ENCODE assay signal across 7 mouse cellular contexts in the genomic region with DNA sequence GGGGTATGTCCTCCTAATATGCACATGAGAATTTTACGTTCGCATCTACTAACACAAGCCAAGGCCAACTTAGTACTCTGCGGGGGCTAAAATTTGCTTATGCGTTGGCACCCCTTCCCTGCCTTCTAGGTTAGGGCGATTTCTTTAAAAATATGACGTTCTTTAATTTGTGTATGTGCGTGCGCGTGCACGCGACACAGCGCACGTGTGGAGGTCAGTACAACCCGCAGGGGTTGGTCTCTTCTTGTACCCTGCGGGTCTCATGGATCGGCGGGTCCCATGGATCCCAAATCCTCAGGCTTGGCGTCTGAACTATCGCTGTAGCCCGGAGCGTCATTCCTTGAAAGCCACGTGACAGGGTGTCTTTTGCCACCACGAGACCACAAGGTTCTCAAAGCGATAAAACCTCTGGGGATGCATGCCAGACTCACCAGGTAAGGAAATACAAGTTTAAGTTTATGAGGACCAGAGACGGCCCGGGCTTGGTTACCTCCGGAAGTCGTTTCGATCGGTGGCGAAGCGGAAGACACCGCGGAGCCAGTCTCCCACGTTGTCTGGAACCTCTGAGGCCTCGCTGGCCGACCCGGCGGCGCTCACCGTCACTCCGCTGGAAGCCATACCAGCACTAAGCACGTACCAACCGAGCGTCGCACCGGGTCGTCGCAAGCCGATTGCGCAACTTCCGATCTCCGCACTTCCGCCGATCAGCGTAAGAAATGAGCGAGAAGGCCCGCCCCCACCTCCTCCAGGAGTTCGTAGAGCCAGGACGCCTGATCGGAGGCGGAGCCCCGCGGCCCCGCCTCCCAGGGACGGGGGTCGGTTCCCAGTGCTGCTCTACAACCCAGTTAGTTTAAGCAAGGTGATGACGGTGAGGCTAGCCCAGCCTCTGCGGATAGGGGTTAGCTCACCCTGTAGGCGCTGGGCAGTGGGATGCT. TPM values are rescaled to one million over a fixed set of nuclear protein-coding genes. Genes with fewer than 3 reads are reported as not detected.
DNase-seq lines count a peak whose midpoint lies in the region; ATAC-seq lines count a peak whose summit lies in the region.

No protein-coding gene starts in this region.

- H3K4me2 ChIP-seq in embryonic facial prominence, embryonic 11.5 days (ENCODE audit: low read depth, low read length): peak overlapping the region; percentile 97
- peak overlapping the region; percentile 95 for H3K4me2 ChIP-seq in midbrain, embryonic 13.5 days (replicated peaks)

- H3K36me3 ChIP-seq in embryonic facial prominence, embryonic 11.5 days (replicated peaks; ENCODE audit: control insufficient read depth, insufficient read depth, low read depth, low read length): no peaks in the 10 kb centered on the region; the same call in 1 of the 2 replicates
- H3K36me3 ChIP-seq in limb, embryonic 10.5 days: peaks cover 41% of the 10 kb centered on the region
- peaks cover 27% of the 10 kb centered on the region for H3K36me3 ChIP-seq in midbrain, embryonic 13.5 days

- peak overlapping the region; percentile 88 for H3K4me3 ChIP-seq in embryonic facial prominence, embryonic 11.5 days (ENCODE audit: low read depth, low read length)
- H3K4me3 ChIP-seq in limb, embryonic 10.5 days: peak overlapping the region; percentile 90
- H3K4me3 ChIP-seq in midbrain, embryonic 13.5 days (replicated peaks): peak overlapping the region; percentile 84

- H3K27me3 ChIP-seq in embryonic facial prominence, embryonic 11.5 days (ENCODE audit: control insufficient read depth, insufficient read depth, low read length): no peaks in the 10 kb centered on the region
- H3K27me3 ChIP-seq in limb, embryonic 10.5 days (ENCODE audit: low read depth, poor library complexity, severe bottlenecking): peaks cover 34% of the 10 kb centered on the region
- 0 out of 2 replicates have a peak, but pooled peaks cover 1% of the 10 kb centered on the region for H3K27me3 ChIP-seq in midbrain, embryonic 13.5 days

- 0 out of 2 replicates have a peak overlapping the region, but pooled peaks have one; percentile 22 for H3K27ac ChIP-seq in embryonic facial prominence, embryonic 11.5 days (replicated peaks; ENCODE audit: low read depth, low read length)
- H3K27ac ChIP-seq in limb, embryonic 10.5 days: peak overlapping the region; percentile 84
- peak overlapping the region; percentile 90 for H3K27ac ChIP-seq in midbrain, embryonic 13.5 days

- no peaks in the 10 kb centered on the region for H3K9me3 ChIP-seq in embryonic facial prominence, embryonic 11.5 days (replicated peaks; ENCODE audit: control insufficient read depth, low read length)
- no peaks in the 10 kb centered on the region for H3K9me3 ChIP-seq in limb, embryonic 10.5 days (replicated peaks)
- H3K9me3 ChIP-seq in midbrain, embryonic 13.5 days: no peaks in the 10 kb centered on the region

- under 1% methylated on average over 70 of the region's 70 CpGs for WGBS in embryonic facial prominence, embryonic 11.5 days
- under 1% methylated on average over 70 of the region's 70 CpGs for WGBS in limb, embryonic 10.5 days
- under 1% methylated on average over 70 of the region's 70 CpGs for WGBS in midbrain, embryonic 13.5 days

- peak; percentile 97 for DNase-seq in adrenal gland, postnatal 14 days
- peak; percentile 99 for DNase-seq in embryonic facial prominence, embryonic 11.5 days (ENCODE audit: low spot score)
- peak; percentile 95 for DNase-seq in kidney, adult 11 months
- peak; percentile 95 for DNase-seq in limb, embryonic 10.5 days (ENCODE audit: low spot score)
- DNase-seq in spleen, adult 12 weeks (ENCODE audit: low spot score): peak; percentile 81

- peak; percentile 89 for ATAC-seq in embryonic facial prominence, embryonic 11.5 days (replicated peaks; ENCODE audit: insufficient number of reproducible peaks, low FRiP score, low TSS enrichment, low read depth)
- peak; percentile 87 for ATAC-seq in granulocyte monocyte progenitor cell, adult 5-6 weeks (replicated peaks; ENCODE audit: poor library complexity, severe bottlenecking)
- peak; percentile 91 for ATAC-seq in midbrain, embryonic 13.5 days

- peak overlapping the region; percentile 84 for H3K9ac ChIP-seq in embryonic facial prominence, embryonic 11.5 days (replicated peaks; ENCODE audit: low read length)
- H3K9ac ChIP-seq in midbrain, embryonic 13.5 days (replicated peaks): peak overlapping the region; percentile 87

- no peaks in the 10 kb centered on the region; the same call in 1 of the 2 replicates for H3K4me1 ChIP-seq in embryonic facial prominence, embryonic 11.5 days (ENCODE audit: control insufficient read depth, insufficient read depth, low read length)
- H3K4me1 ChIP-seq in limb, embryonic 10.5 days: peaks cover 30% of the 10 kb centered on the region
- H3K4me1 ChIP-seq in midbrain, embryonic 13.5 days (replicated peaks): peaks cover 22% of the 10 kb centered on the region

RNA-seq across cellular contexts. Expression of a gene that starts 0.5 kb away (rescaled TPM):
- 196 and 198 TPM in 2 replicates for total RNA-seq in adrenal gland, postnatal 14 days (2021)
- 394 and 398 TPM in 2 replicates for polyA plus RNA-seq in embryonic facial prominence, embryonic 11.5 days (2014; fragmentation: Nextera tagmentation; extraction: Ambion mirVana)
- 315 and 346 TPM in 2 replicates for total RNA-seq in granulocyte monocyte progenitor cell, adult 5-6 weeks (2014; fragmentation: Nextera tagmentation)
- 46.0 and 46.4 TPM in 2 replicates for total RNA-seq in granulocyte monocyte progenitor cell, adult 5-6 weeks (2017)
- polyA plus RNA-seq in limb, embryonic 10.5 days (2016; fragmentation: Nextera tagmentation; extraction: Ambion mirVana): 364 and 404 TPM in 2 replicates
- 285 and 287 TPM in 2 replicates for polyA plus RNA-seq in midbrain, embryonic 13.5 days (2015; fragmentation: Nextera tagmentation; extraction: Ambion mirVana)

RNA-seq across cellular contexts. Expression of a gene that starts 1.2 kb away (rescaled TPM):
- total RNA-seq in adrenal gland, postnatal 14 days (2021): 3.8 and 4.8 TPM in 2 replicates
- polyA plus RNA-seq in embryonic facial prominence, embryonic 11.5 days (2014; fragmentation: Nextera tagmentation; extraction: Ambion mirVana): 3.5 and 3.6 TPM in 2 replicates
- 0.15 TPM in 1 of 2 replicates, not detected in the other for total RNA-seq in granulocyte monocyte progenitor cell, adult 5-6 weeks (2014; fragmentation: Nextera tagmentation)
- 0.22 TPM in 1 of 2 replicates, not detected in the other for total RNA-seq in granulocyte monocyte progenitor cell, adult 5-6 weeks (2017)
- polyA plus RNA-seq in limb, embryonic 10.5 days (2016; fragmentation: Nextera tagmentation; extraction: Ambion mirVana): 5.0 and 7.3 TPM in 2 replicates
- polyA plus RNA-seq in midbrain, embryonic 13.5 days (2015; fragmentation: Nextera tagmentation; extraction: Ambion mirVana): 26.9 and 28.0 TPM in 2 replicates

RNA-seq across cellular contexts. Expression of a gene that starts 6.6 kb away (rescaled TPM):
- 0.90 and 1.4 TPM in 2 replicates for total RNA-seq in adrenal gland, postnatal 14 days (2021)
- 1.7 and 2.4 TPM in 2 replicates for polyA plus RNA-seq in embryonic facial prominence, embryonic 11.5 days (2014; fragmentation: Nextera tagmentation; extraction: Ambion mirVana)
- not detected in 2 replicates for total RNA-seq in granulocyte monocyte progenitor cell, adult 5-6 weeks (2014; fragmentation: Nextera tagmentation)
- total RNA-seq in granulocyte monocyte progenitor cell, adult 5-6 weeks (2017): 1.0 TPM in 1 of 2 replicates, not detected in the other
- polyA plus RNA-seq in limb, embryonic 10.5 days (2016; fragmentation: Nextera tagmentation; extraction: Ambion mirVana): 0.23 TPM in 1 of 2 replicates, not detected in the other
- polyA plus RNA-seq in midbrain, embryonic 13.5 days (2015; fragmentation: Nextera tagmentation; extraction: Ambion mirVana): 0.62 and 0.66 TPM in 2 replicates

RNA-seq across cellular contexts. Expression of a gene that starts 6.9 kb away (rescaled TPM):
- 4.5 and 4.8 TPM in 2 replicates for total RNA-seq in adrenal gland, postnatal 14 days (2021)
- 0.27 and 0.89 TPM in 2 replicates for polyA plus RNA-seq in embryonic facial prominence, embryonic 11.5 days (2014; fragmentation: Nextera tagmentation; extraction: Ambion mirVana)
- total RNA-seq in granulocyte monocyte progenitor cell, adult 5-6 weeks (2014; fragmentation: Nextera tagmentation): not detected in 2 replicates
- 0.62 TPM in 1 of 2 replicates, not detected in the other for total RNA-seq in granulocyte monocyte progenitor cell, adult 5-6 weeks (2017)
- polyA plus RNA-seq in limb, embryonic 10.5 days (2016; fragmentation: Nextera tagmentation; extraction: Ambion mirVana): 0.56 and 0.76 TPM in 2 replicates
- 1.0 TPM in 2 replicates for polyA plus RNA-seq in midbrain, embryonic 13.5 days (2015; fragmentation: Nextera tagmentation; extraction: Ambion mirVana)

RNA-seq across cellular contexts. Expression of a gene that starts 39.0 kb away (rescaled TPM):
- not detected in 2 replicates for total RNA-seq in adrenal gland, postnatal 14 days (2021)
- 0.15 TPM in 1 of 2 replicates, not detected in the other for polyA plus RNA-seq in embryonic facial prominence, embryonic 11.5 days (2014; fragmentation: Nextera tagmentation; extraction: Ambion mirVana)
- total RNA-seq in granulocyte monocyte progenitor cell, adult 5-6 weeks (2014; fragmentation: Nextera tagmentation): not detected in 2 replicates
- not detected in 2 replicates for total RNA-seq in granulocyte monocyte progenitor cell, adult 5-6 weeks (2017)
- not detected in 2 replicates for polyA plus RNA-seq in limb, embryonic 10.5 days (2016; fragmentation: Nextera tagmentation; extraction: Ambion mirVana)
- polyA plus RNA-seq in midbrain, embryonic 13.5 days (2015; fragmentation: Nextera tagmentation; extraction: Ambion mirVana): not detected in 2 replicates

Comparison
In these comparisons a context has a peak if more than half of its experiments do, and no peak if none do; other contexts are left out.
1. Peak in every context shown above with its lines: DNase-seq, ATAC-seq, H3K4me3 ChIP-seq and H3K27ac ChIP-seq.
2. H3K27ac ChIP-seq: peak in every context shown above with its lines; median percentile 90 in midbrain, embryonic 13.5 days; 84 in limb, embryonic 10.5 days; 22 in embryonic facial prominence, embryonic 11.5 days.